Mouse (Mus musculus) thymus, adult 2 months (tissue): ENCODE data around the gene Ift52. TPM values are rescaled to one million over a fixed set of nuclear protein-coding genes. Genes with fewer than 3 reads are reported as not detected.

Experiments
- DNase-seq: peaks from one replicate; pipeline ENCODE4 v3.0.0; 2021
- H3K27ac ChIP-seq: fragments of 200-500 bp; 2 replicates; pipeline ENCODE4 v1.5.1; 2012; ENCODE audit warnings: low read length, control low read depth; ENCODE audit not compliant: control insufficient read depth, insufficient read depth
- H3K27me3 ChIP-seq: fragments of 200-500 bp; 2 replicates; pipeline ENCODE4 v1.6.1; 2012; ENCODE audit warnings: mild to moderate bottlenecking, low read length, moderate library complexity, mixed read lengths; ENCODE audit not compliant: control insufficient read depth, insufficient read depth
- H3K36me3 ChIP-seq: fragments of 200-500 bp; 2 replicates; pipeline ENCODE4 v1.6.1; 2012; ENCODE audit warnings: mild to moderate bottlenecking, low read length, moderate library complexity; ENCODE audit not compliant: control insufficient read depth, insufficient read depth
- H3K4me1 ChIP-seq: fragments of 200-500 bp; replicated peaks from 2 replicates; pipeline ENCODE4 v1.6.1; 2012; ENCODE audit warnings: low read length; ENCODE audit not compliant: control insufficient read depth, insufficient read depth
- H3K4me3 ChIP-seq: fragments of 200-500 bp; 2 replicates; pipeline ENCODE4 v1.5.1; 2012; ENCODE audit warnings: mild to moderate bottlenecking, low read length, control low read depth, moderate library complexity; ENCODE audit not compliant: control insufficient read depth, insufficient read depth
- CTCF ChIP-seq: fragments of 200-500 bp; IDR thresholded peaks from 2 replicates; pipeline ENCODE4 v1.5.1; 2012; ENCODE audit warnings: mild to moderate bottlenecking, control low read depth, low read length, moderate library complexity, borderline replicate concordance; ENCODE audit not compliant: control insufficient read depth, poor library complexity, insufficient read depth; ENCODE audit errors: extremely low read depth
- POLR2A ChIP-seq: fragments of 200-500 bp; IDR thresholded peaks from 2 replicates; pipeline ENCODE4 v1.6.1; 2012; ENCODE audit warnings: mild to moderate bottlenecking, low read length, control low read depth, moderate library complexity; ENCODE audit not compliant: control insufficient read depth, poor library complexity, insufficient read depth; ENCODE audit errors: extremely low read depth
- WGBS: fragments of 180-500 bp; shearing (Covaris S2); methylation state at CpG from one replicate; pipeline ENCODE4 v1.1.7; 2018; 5-methylcytosine and 5-hydroxymethylcytosine counted together
- polyA plus RNA-seq: library from polyadenylated mRNA; depleted of rRNA; stranded (reverse); fragments of >200 nt; gene quantifications from 2 replicates; pipeline ENCODE4 v1.2.3, GENCODE M21; 2012

Gene Ift52
- polyA plus RNA-seq, 1 experiment, result 28.9 TPM

DNA sequence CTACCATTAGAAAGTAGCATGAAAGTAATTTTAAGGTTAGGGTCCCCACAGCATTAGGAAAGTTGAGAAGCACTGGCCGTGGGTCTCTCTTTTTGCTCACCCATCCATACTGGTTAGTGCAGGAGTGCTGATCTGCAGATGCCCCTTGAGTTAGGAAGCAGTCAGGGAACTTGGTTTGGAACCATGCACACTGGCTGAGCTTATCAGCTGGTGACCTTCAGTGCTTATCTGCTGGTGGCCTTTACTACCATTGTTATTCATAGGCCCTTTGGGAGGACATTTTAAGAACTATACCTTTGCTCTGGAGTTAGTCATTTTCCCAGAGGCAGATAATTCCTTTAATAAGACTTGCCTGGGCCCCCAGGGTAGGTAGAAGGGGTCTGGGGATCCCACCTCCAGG is 50.1 kb downstream of the Ift52 start:
- 100% methylated on average over 1 of the region's 1 CpGs for WGBS
- Histone ChIP-seq H3K27me3 (no peaks in the 10 kb centered on the region), H3K27ac (no peak overlapping the region), H3K4me3 (no peak overlapping the region), H3K36me3 (peaks cover 14% of the 10 kb centered on the region), H3K4me1 (no peaks in the 10 kb centered on the region)
- TF ChIP-seq CTCF (no peak), POLR2A (no peak)
- no peak for DNase-seq

DNA sequence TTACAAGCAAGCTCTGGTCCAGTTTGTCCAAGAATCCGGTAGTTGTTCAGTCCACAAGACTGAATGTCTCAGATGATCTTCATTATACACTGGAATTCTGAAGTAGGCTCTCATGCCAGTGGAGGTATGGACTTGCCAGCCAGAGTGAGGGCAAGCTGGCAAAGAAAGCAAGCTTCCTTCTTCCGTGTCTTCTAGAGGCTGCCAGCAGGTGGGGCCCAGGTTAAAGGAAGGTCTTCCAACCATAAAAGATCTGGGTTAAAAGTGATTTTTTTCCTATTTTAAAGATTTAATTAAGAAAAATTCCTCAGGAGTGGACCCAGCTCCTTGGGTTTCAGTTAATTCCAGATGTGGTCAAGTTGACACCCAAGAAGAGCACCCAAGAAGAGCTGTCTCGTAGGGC is 53.1 kb downstream of the Ift52 start:
- Histone ChIP-seq H3K4me1 (no peaks in the 10 kb centered on the region), H3K27me3 (no peaks in the 10 kb centered on the region), H3K27ac (no peak overlapping the region), H3K4me3 (no peak overlapping the region), H3K36me3 (peaks cover 25% of the 10 kb centered on the region; the same call in 1 of the 2 replicates)
- DNase-seq, result no peak
- TF ChIP-seq CTCF (no peak), POLR2A (no peak)
- WGBS, result 94% methylated on average over 3 of the region's 3 CpGs

DNA sequence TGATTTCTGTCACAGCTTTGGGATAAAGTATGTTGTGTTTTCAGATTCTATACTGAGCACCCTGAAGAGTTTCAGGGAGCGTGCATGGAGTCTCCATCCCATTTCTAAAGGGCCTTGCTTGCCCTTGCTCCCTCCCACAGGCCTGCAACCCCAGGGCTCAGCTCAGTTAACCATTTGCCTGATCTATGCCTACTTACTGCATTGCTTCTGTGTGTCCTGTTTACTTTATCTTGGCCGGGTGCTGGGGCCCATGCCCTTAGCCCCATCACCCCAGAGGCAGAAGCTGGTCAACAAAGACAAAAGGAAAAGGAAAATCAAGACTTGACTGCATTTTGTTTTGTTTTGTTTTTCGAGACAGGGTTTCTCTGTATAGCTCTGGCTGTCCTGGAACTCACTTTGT is 54.4 kb downstream of the Ift52 start:
- Histone ChIP-seq H3K4me1 (no peaks in the 10 kb centered on the region), H3K36me3 (peaks cover 29% of the 10 kb centered on the region; the same call in 1 of the 2 replicates), H3K4me3 (no peak overlapping the region), H3K27me3 (no peaks in the 10 kb centered on the region), H3K27ac (no peak overlapping the region)
- no peak for DNase-seq
- no peak for TF ChIP-seq POLR2A
- TF ChIP-seq CTCF, result no peak
- WGBS, result 98% methylated on average over 3 of the region's 3 CpGs

DNA sequence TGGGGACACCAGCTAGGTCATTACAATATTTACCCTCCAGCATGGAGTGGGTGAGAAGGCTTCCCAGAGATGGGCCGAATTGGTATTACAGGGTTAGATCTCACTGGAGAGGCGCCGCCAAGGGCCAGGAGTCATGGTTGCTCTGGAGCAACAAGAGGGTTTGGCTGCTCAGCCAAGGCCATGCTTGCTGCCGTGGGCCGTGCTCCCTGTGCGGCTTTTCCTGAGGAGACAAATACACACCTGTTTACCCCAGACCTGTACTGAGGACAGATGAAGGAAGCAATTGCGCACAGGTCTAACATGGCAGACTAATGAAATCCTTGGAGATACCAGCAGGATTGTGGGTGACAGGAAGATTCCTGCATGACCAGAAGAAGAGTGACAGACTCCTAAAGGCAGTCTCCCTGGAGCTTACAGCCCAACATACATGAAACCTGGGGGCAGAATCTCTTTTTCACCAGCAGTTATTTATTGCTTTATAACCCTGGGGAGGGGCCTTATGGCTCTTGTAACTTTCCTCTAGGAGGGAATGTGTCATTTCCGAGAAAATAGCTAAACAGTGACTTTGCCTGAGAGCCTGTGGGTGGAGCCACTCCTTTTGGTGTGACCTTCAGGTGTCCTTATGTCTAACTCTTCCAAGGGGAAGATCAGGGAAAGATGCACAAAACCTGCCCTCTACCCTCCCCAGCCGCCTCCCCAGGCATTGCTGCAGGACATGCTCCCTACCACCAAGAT is 56.0 kb downstream of the Ift52 start:
- DNase-seq, result no peak
- H3K36me3 ChIP-seq, result peaks cover 34% of the 10 kb centered on the region; the same call in 1 of the 2 replicates
- H3K4me1 ChIP-seq, result no peaks in the 10 kb centered on the region
- no peak for TF ChIP-seq POLR2A
- no peak for TF ChIP-seq CTCF
- no peak overlapping the region for H3K27ac ChIP-seq
- WGBS, result 96% methylated on average over 9 of the region's 9 CpGs
- no peak overlapping the region for H3K4me3 ChIP-seq
- H3K27me3 ChIP-seq, result no peaks in the 10 kb centered on the region

DNA sequence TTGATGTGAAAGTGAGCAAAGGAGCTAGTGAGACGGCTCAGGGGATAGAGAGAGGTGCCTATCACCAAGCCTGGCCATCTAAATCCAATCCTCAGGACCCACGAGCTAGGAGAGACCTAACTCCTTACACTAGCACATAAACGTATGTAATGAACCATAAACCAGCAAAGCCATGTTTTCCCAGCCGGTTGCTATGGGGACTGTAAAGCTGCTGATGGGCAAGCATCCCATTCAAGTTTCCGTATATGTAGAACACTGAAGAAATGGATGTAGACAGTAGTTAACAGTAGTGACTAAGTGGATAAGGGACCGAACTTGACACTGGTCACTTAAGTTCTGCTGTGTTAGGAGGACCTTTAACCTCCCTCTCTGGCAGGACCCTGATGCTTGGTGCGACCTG is 56.9 kb downstream of the Ift52 start:
- no peak for DNase-seq
- no peaks in the 10 kb centered on the region for H3K27me3 ChIP-seq
- no peaks in the 10 kb centered on the region for H3K4me1 ChIP-seq
- H3K27ac ChIP-seq, result no peak overlapping the region
- 97% methylated on average over 7 of the region's 7 CpGs for WGBS
- peaks cover 35% of the 10 kb centered on the region; the same call in 1 of the 2 replicates for H3K36me3 ChIP-seq
- H3K4me3 ChIP-seq, result no peak overlapping the region
- TF ChIP-seq CTCF (no peak), POLR2A (no peak)

DNA sequence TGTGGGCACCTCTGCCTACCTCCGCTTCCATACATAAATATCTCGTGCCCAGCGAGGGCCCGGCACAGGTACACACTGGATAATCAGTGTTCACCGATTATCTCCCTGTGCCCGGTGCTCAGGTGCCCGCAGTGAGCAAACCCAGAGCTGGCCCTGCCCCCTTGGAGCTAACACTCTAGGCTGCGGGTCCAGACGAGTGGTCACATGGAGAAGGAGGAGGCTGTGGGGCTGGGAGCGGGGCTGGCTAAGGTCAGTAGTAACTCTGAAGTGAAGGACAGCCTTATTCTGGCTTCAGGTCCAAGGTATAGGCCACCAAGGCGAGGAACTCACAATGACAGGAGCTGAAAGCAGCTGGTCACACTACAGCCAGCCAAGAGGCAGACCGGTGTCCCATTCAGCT is 57.7 kb downstream of the Ift52 start:
- WGBS, result 96% methylated on average over 12 of the region's 12 CpGs
- no peaks in the 10 kb centered on the region for H3K27me3 ChIP-seq
- peaks cover 33% of the 10 kb centered on the region; the same call in 1 of the 2 replicates for H3K36me3 ChIP-seq
- H3K27ac ChIP-seq, result no peak overlapping the region
- H3K4me1 ChIP-seq, result no peaks in the 10 kb centered on the region
- TF ChIP-seq POLR2A (no peak), CTCF (no peak)
- no peak overlapping the region for H3K4me3 ChIP-seq
- DNase-seq, result no peak
